Mouse (Mus musculus): ENCODE data around the gene Arl6ip4.
A peak's percentile ranks its signal among the peaks of the same experiment; 100 is the strongest.

The Arl6ip4 gene

DNA sequence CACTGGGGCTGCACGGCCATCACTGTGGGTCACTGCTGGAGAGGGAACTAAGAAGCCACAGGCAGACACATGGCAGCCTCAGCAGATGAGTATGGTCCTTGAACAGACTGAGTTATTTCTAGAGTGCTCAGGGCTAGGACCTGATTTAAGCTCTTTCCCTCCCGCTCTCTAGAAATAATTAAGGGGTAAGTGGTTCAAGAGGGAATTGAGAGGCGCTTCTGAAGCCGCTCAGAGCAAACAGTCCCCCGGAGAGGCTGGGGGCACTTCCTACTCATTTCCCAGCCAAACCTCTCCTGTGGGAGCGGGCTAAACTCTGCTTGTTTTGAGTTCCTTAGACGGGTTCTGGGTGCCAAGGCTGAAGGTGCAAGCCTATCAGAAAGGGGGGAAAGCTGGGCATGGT is 35.0 kb downstream of the Arl6ip4 start:
- no peak for DNase-seq (ENCODE audit: low read depth, low spot score)

DNA sequence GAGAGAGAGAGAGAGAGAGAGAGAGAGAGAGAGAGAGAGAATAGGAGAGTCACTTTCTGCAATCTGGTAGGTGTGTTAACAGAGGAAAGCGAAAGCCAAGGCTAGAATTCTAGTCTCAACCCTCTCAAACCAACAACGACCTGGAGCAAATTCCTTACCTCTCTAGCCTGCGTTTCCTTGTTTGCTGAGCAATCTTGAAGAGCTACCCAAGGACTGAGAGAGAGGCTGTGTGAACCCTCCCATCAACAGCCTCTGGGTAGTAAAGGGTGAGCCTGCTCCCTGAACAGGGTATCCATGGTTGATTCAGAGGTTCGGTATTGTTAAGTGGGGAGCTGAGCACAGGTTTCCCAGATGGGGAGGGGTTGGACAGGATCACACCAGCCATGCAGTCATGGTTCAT is 36.8 kb downstream of the Arl6ip4 start:
- no peak for DNase-seq (ENCODE audit: low read depth, low spot score)

DNA sequence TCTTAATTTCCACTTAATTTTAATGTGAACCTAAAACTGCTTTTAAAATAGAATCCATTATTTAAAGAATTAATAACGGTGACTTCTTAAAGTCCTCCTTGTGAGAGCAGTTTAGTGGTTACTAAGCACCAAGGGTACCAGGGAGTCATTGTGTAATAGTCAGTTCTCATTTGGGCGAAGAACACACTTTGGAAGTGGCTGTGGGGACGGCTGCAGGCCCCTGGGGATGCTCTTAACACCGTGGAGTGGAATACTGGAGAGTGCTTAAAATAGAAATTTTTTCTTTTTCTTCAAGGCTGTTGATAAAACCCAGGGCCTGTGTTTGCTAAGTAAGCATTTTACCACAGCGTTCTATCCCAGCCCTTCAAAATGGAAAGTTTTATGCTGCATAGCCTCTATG is 40.1 kb downstream of the Arl6ip4 start:
- DNase-seq (ENCODE audit: low read depth, low spot score), result no peak

GRCm38 (mm10) chr5:124158305-124158704 is 42.4 kb downstream of the Arl6ip4 start:
- DNase-seq (ENCODE audit: low read depth, low spot score), result no peak

- DNase-seq (ENCODE audit: low read depth, low spot score), result no peak
Measured at GRCm38 (mm10) chr5:124159453-124159852, 43.6 kb downstream of the Arl6ip4 start.

DNA sequence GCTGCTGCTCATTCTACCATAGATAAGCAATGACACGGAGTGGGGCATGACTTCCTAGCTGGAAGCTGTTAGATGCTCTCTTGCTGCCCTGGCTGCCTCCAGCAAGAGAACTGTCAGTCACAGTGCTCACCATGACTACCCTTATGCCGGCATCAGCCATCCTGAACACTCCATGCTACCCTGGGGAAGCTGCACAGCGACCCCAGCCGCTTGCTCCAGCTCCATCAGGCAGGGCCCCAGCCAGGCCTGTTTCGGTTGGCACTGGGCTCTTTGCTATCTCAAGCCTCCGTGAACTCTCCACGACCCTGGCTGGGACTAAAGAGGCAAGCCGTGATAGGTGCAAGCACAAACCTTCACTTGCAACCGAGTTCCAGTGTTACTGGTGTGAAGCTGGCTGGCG is 45.9 kb downstream of the Arl6ip4 start:
- no peak for DNase-seq (ENCODE audit: low read depth, low spot score)

DNA sequence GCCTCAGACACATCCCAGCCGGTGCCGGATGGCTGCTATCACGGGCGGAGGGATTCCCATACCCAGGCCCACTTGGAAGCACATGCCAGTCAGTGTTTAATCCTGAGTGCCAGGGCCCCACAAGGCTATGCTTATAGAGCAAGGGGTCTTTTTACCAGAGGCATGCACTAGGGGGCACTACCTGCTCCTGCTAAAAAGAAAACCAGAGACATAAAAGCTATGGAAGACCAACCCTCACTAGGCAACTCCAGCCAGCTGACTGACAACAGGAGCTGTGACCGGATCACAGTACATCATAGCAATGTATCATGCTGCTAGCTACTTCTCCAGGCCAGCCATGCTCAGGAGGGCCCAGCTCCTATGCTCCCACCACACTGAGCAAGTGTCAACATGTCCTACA is 46.7 kb downstream of the Arl6ip4 start:
- peak; percentile 77 for DNase-seq (ENCODE audit: low read depth, low spot score)

DNA sequence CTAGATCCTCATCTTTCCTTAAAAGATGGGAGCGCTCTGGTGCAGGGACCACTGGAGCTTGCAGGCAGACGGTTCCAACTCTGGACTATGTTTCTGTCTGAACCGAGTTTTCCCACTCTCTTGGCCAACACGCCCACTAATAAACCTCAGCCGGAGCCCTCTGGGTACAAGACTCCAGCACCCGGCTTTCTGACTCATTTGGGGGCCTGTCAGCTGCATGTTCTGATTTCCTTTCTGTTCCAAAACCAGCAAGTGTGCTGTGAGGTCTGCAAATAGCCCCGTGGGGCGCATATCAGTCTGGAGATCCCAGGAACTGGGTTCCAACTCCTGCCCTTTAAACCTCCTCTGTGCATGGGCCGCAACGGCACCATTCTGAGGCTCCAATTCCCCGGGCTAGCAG is 47.6 kb downstream of the Arl6ip4 start:
- DNase-seq (ENCODE audit: low read depth, low spot score), result no peak

DNA sequence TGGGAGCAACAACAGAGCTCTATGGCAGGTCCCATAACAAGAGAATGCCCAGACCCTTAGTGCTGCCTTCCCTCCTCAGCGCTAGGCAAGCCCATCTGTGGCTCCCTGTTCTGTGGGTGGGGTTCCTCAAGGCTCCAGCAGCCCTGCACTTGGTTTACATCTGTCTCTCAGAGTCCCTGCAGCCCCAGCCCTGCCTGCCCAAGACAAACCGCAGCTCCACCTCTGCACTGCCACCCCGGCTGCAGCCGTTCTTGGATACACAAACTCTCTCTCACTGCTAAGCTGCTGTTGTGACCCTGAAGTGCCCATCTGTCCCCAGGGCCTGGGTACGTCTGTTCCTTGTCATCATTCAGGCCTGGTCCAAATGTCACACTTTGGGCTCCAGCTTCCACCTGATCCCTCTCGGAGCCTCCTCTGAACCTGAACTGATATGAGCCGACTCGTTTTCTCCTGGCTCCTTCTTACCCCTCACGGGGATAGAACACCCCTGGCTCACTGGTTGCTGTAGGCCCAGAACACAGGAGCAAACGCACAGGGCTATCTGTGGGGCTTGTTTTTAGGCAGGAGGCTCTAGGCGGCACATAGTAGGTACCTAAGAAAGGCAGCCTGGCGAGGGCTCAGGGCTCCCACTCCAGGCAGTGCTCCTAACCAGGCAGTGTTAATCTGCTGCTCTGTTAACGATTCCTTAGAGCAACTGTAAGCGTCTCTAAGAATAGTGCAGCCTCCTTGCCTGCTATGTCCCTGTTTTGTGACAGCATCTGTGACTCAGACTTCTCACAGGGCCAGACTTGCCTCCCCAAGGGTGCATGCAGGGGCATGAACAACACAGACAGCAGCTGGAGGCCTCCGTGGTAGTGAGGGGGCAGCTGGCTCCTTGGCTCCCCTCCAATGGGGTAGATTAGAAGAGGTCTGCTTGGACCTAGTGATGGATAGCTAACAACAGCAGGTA is 50.0 kb downstream of the Arl6ip4 start:
- no peak for DNase-seq (ENCODE audit: low read depth, low spot score)

DNA sequence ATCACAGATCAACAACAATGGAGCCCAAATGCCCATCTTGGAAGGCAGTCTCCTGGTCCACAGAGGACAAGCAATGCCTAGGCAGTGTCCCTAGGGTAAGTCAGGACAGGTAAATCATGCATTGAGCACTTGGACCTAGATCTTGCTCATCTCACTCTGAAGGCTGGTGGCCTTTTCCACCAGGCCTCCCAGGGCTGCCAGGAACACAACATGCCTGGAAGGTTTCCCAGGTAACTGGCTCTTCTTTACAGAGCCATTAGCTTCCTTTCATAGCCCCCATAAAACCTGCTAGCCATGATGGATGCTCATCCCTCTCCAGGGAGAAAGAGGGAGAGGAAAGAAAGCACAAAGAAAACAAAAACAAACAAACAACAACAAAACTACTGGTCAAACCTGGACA is 50.9 kb downstream of the Arl6ip4 start:
- DNase-seq (ENCODE audit: low read depth, low spot score), result no peak

DNA sequence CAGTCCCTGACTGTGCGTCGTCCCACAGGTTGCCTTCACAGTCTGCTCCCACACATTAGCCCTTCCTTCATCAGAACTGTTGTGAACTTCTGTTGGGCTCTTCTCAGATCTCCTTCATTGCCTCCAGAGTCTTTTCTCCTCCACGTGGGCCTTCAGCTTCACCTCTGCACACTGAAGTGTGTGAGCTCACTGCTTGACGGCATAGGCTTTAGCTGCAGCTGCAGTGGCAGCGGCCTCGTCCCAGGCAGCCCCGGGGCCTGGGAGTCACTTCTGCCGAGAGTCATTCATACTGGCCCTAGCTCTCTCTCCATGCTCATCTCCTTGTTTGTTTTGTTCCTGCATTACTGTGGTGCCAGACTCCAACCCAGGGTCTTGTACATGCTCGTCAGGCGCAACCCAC is 51.7 kb downstream of the Arl6ip4 start:
- DNase-seq (ENCODE audit: low read depth, low spot score), result no peak

Measured in mesoderm, embryonic 11.5 days (tissue).